Mouse (Mus musculus): ENCODE measurements around the gene Tmem108. TPM values are rescaled to one million over a fixed set of nuclear protein-coding genes. Genes with fewer than 3 reads are reported as not detected.

Tmem108 gene
- polyA plus RNA-seq, 1 experiment from 2014 or later: 34.2 TPM

DNA sequence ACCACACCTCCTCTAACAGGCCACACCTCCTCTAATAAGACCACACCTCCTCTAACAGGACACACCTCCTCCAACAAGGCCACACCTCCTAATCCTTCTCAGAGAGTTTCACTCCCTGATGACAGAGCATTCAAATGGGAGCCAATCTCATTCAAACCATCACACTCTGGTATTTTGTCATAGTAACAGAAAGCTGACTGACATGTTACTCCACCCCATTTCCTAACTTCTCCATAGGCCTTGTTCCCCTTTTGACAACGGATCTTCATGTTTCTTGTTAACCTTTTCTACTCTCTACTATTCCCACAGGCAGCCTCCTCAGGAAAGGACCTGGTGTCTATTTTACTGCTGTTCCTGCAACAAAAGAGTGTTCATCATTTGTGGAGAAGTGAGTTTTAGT, 199.6 kb downstream of the Tmem108 start:
- WGBS: 84% methylated on average over 1 of the region's 1 CpGs

DNA sequence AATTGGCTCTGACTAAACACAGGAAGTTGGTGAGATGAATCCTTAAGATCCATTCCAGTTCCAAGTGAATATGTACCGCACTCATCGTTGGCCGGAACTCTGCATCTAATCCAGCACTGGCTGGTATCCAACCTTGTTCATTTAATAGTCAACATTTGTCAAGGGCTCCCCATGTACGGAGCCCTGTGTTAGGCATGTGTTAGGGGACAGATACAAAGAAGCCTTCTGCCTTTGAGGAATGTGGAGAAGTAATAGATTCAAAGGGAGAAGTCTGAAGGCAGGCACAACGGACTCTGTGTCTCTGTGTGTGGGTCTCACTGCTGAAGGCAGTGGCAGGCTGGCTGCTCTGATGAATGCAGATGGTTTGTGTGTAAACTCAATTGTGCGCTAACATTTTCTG, 202.9 kb downstream of the Tmem108 start:
- H3K4me3 ChIP-seq (replicated peaks; ENCODE audit: low read length): no peak overlapping the region
- H3K27ac ChIP-seq: peak overlapping the region; percentile 60
- DNase-seq (ENCODE audit: low spot score) (peak; percentile 69), ATAC-seq (ENCODE audit: low FRiP score) (peak; percentile 82; the same call in 1 of the 2 replicates)
- H3K4me2 ChIP-seq (replicated peaks): no peak overlapping the region
- no peaks in the 10 kb centered on the region; the same call in 1 of the 2 replicates for H3K27me3 ChIP-seq (ENCODE audit: control insufficient read depth, insufficient read depth, low read length)
- H3K36me3 ChIP-seq (replicated peaks; ENCODE audit: control insufficient read depth, insufficient read depth): no peaks in the 10 kb centered on the region
- peaks cover 34% of the 10 kb centered on the region for H3K4me1 ChIP-seq (replicated peaks; ENCODE audit: control insufficient read depth, insufficient read depth, low read length)
- 43% methylated on average over 6 of the region's 6 CpGs for WGBS
- no peaks in the 10 kb centered on the region for H3K9me3 ChIP-seq (ENCODE audit: control insufficient read depth, low read length)
- H3K9ac ChIP-seq: no peak overlapping the region

More for the DNA sequence above, 199.6 kb downstream of the Tmem108 start:
- Histone ChIP-seq H3K9ac (no peak overlapping the region), H3K4me2 (replicated peaks) (no peak overlapping the region), H3K4me3 (replicated peaks; ENCODE audit: low read length) (no peak overlapping the region), H3K27ac (no peak overlapping the region), H3K4me1 (replicated peaks; ENCODE audit: control insufficient read depth, insufficient read depth, low read length) (peaks cover 35% of the 10 kb centered on the region), H3K36me3 (replicated peaks; ENCODE audit: control insufficient read depth, insufficient read depth) (no peaks in the 10 kb centered on the region), H3K27me3 (ENCODE audit: control insufficient read depth, insufficient read depth, low read length) (no peaks in the 10 kb centered on the region), H3K9me3 (ENCODE audit: control insufficient read depth, low read length) (no peaks in the 10 kb centered on the region)
- DNase-seq (ENCODE audit: low spot score): no peak
- ATAC-seq (ENCODE audit: low FRiP score): no peak

GRCm38 (mm10) chr9:103558240-103558639, 203.4 kb downstream of the Tmem108 start:
- H3K4me2 ChIP-seq (replicated peaks): no peak overlapping the region
- H3K9ac ChIP-seq: no peak overlapping the region
- DNase-seq (ENCODE audit: low spot score): no peak
- peak overlapping the region; percentile 60 for H3K27ac ChIP-seq
- H3K9me3 ChIP-seq (ENCODE audit: control insufficient read depth, low read length): no peaks in the 10 kb centered on the region
- no peak overlapping the region for H3K4me3 ChIP-seq (replicated peaks; ENCODE audit: low read length)
- no peaks in the 10 kb centered on the region for H3K36me3 ChIP-seq (replicated peaks; ENCODE audit: control insufficient read depth, insufficient read depth)
- 69% methylated on average over 7 of the region's 7 CpGs for WGBS
- peaks cover 32% of the 10 kb centered on the region for H3K4me1 ChIP-seq (replicated peaks; ENCODE audit: control insufficient read depth, insufficient read depth, low read length)
- no peaks in the 10 kb centered on the region; the same call in 1 of the 2 replicates for H3K27me3 ChIP-seq (ENCODE audit: control insufficient read depth, insufficient read depth, low read length)
- no peak for ATAC-seq (ENCODE audit: low FRiP score)

- Histone ChIP-seq H3K27ac (no peak overlapping the region), H3K9me3 (ENCODE audit: control insufficient read depth, low read length) (no peaks in the 10 kb centered on the region), H3K4me2 (replicated peaks) (no peak overlapping the region), H3K9ac (no peak overlapping the region), H3K36me3 (replicated peaks; ENCODE audit: control insufficient read depth, insufficient read depth) (no peaks in the 10 kb centered on the region), H3K4me3 (replicated peaks; ENCODE audit: low read length) (no peak overlapping the region), H3K27me3 (ENCODE audit: control insufficient read depth, insufficient read depth, low read length) (no peaks in the 10 kb centered on the region; the same call in 1 of the 2 replicates), H3K4me1 (replicated peaks; ENCODE audit: control insufficient read depth, insufficient read depth, low read length) (peaks cover 32% of the 10 kb centered on the region)
- 86% methylated on average over 15 of the region's 15 CpGs for WGBS
- no peak for DNase-seq (ENCODE audit: low spot score)
- ATAC-seq (ENCODE audit: low FRiP score): no peak
These were observed 204.6 kb downstream of the Tmem108 start for GRCm38 (mm10) chr9:103557085-103557484.

DNA sequence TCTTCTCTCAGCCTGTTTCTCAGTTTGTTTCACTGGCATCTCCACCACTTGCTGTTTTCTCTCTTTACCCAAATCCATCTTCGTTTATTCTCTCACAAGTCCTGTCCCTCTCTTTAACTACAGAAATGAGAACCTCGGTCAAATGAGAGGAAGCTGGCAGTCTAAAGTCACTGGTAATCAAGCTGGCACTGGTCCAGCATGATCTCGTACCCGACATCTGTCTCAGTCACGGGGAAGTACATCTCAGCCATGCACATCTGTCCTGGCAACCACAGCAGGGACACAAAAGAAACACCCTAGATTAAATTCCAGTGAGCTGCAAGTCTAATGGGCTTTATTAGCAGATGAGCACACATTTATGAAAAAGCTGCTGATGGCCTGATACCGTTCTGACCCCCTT, 206.3 kb downstream of the Tmem108 start:
- Histone ChIP-seq H3K9me3 (ENCODE audit: control insufficient read depth, low read length) (no peaks in the 10 kb centered on the region), H3K4me1 (replicated peaks; ENCODE audit: control insufficient read depth, insufficient read depth, low read length) (peaks cover 40% of the 10 kb centered on the region), H3K4me2 (replicated peaks) (no peak overlapping the region), H3K36me3 (replicated peaks; ENCODE audit: control insufficient read depth, insufficient read depth) (no peaks in the 10 kb centered on the region), H3K27ac (0 out of 2 replicates have a peak overlapping the region, but pooled peaks have one; percentile 16), H3K9ac (no peak overlapping the region), H3K27me3 (ENCODE audit: control insufficient read depth, insufficient read depth, low read length) (no peaks in the 10 kb centered on the region; the same call in 1 of the 2 replicates), H3K4me3 (replicated peaks; ENCODE audit: low read length) (no peak overlapping the region)
- ATAC-seq (ENCODE audit: low FRiP score) (no peak), DNase-seq (ENCODE audit: low spot score) (no peak)
- 33% methylated on average over 6 of the region's 6 CpGs for WGBS

- Histone ChIP-seq H3K4me2 (replicated peaks) (peak overlapping the region; percentile 38), H3K36me3 (replicated peaks; ENCODE audit: control insufficient read depth, insufficient read depth) (no peaks in the 10 kb centered on the region), H3K9ac (peak overlapping the region; percentile 41), H3K27me3 (ENCODE audit: control insufficient read depth, insufficient read depth, low read length) (no peaks in the 10 kb centered on the region), H3K4me1 (replicated peaks; ENCODE audit: control insufficient read depth, insufficient read depth, low read length) (peaks cover 45% of the 10 kb centered on the region), H3K4me3 (replicated peaks; ENCODE audit: low read length) (no peak overlapping the region), H3K27ac (peak overlapping the region; percentile 75), H3K9me3 (ENCODE audit: control insufficient read depth, low read length) (no peaks in the 10 kb centered on the region)
- 13% methylated on average over 21 of the region's 21 CpGs for WGBS
- ATAC-seq (ENCODE audit: low FRiP score) (peak; percentile 68; the same call in 1 of the 2 replicates), DNase-seq (ENCODE audit: low spot score) (peak; percentile 71)
These were observed 210.9 kb downstream of the Tmem108 start for GRCm38 (mm10) chr9:103550661-103551248.

GRCm38 (mm10) chr9:103549178-103549577, 212.5 kb downstream of the Tmem108 start:
- H3K4me3 ChIP-seq (replicated peaks; ENCODE audit: low read length): no peak overlapping the region
- H3K9me3 ChIP-seq (ENCODE audit: control insufficient read depth, low read length): no peaks in the 10 kb centered on the region
- no peak overlapping the region for H3K27ac ChIP-seq
- no peak overlapping the region for H3K4me2 ChIP-seq (replicated peaks)
- no peak overlapping the region for H3K9ac ChIP-seq
- no peaks in the 10 kb centered on the region for H3K36me3 ChIP-seq (replicated peaks; ENCODE audit: control insufficient read depth, insufficient read depth)
- H3K4me1 ChIP-seq (replicated peaks; ENCODE audit: control insufficient read depth, insufficient read depth, low read length): peaks cover 40% of the 10 kb centered on the region
- ATAC-seq (ENCODE audit: low FRiP score): no peak
- 59% methylated on average over 3 of the region's 3 CpGs for WGBS
- no peaks in the 10 kb centered on the region for H3K27me3 ChIP-seq (ENCODE audit: control insufficient read depth, insufficient read depth, low read length)
- no peak for DNase-seq (ENCODE audit: low spot score)

GRCm38 (mm10) chr9:103548606-103549005, 213.0 kb downstream of the Tmem108 start:
- no peak overlapping the region for H3K4me2 ChIP-seq (replicated peaks)
- H3K4me3 ChIP-seq (replicated peaks; ENCODE audit: low read length): no peak overlapping the region
- H3K27ac ChIP-seq: no peak overlapping the region
- H3K9ac ChIP-seq: no peak overlapping the region
- 89% methylated on average over 3 of the region's 3 CpGs for WGBS
- DNase-seq (ENCODE audit: low spot score) (no peak), ATAC-seq (ENCODE audit: low FRiP score) (no peak)
- H3K4me1 ChIP-seq (replicated peaks; ENCODE audit: control insufficient read depth, insufficient read depth, low read length): peaks cover 40% of the 10 kb centered on the region
- H3K36me3 ChIP-seq (replicated peaks; ENCODE audit: control insufficient read depth, insufficient read depth): no peaks in the 10 kb centered on the region
- H3K27me3 ChIP-seq (ENCODE audit: control insufficient read depth, insufficient read depth, low read length): no peaks in the 10 kb centered on the region
- H3K9me3 ChIP-seq (ENCODE audit: control insufficient read depth, low read length): no peaks in the 10 kb centered on the region

GRCm38 (mm10) chr9:103546695-103547645, 214.7 kb downstream of the Tmem108 start:
- Histone ChIP-seq H3K9ac (no peak overlapping the region), H3K36me3 (replicated peaks; ENCODE audit: control insufficient read depth, insufficient read depth) (no peaks in the 10 kb centered on the region), H3K27ac (peak overlapping the region; percentile 66), H3K27me3 (ENCODE audit: control insufficient read depth, insufficient read depth, low read length) (no peaks in the 10 kb centered on the region), H3K4me1 (replicated peaks; ENCODE audit: control insufficient read depth, insufficient read depth, low read length) (peaks cover 40% of the 10 kb centered on the region), H3K4me3 (replicated peaks; ENCODE audit: low read length) (no peak overlapping the region), H3K9me3 (ENCODE audit: control insufficient read depth, low read length) (no peaks in the 10 kb centered on the region), H3K4me2 (replicated peaks) (peak overlapping the region; percentile 36)
- DNase-seq (ENCODE audit: low spot score) (peak; percentile 58), ATAC-seq (ENCODE audit: low FRiP score) (peak; percentile 26; the same call in 1 of the 2 replicates)
- WGBS: 39% methylated on average over 22 of the region's 22 CpGs

Data from hindbrain, embryonic 14.5 days (tissue).